Mouse (Mus musculus): ENCODE results near the gene Grk3.

Grk3 gene

GRCm38 (mm10) chr5:113015236-113016061, at the start of gene Grk3:
Grk3 (minus strand) TSS chr5:113015791.
- DNase-seq (ENCODE audit: low read depth): no peak

- DNase-seq (ENCODE audit: low read depth): peak; percentile 52
These were observed 38.7 kb upstream of the Grk3 start for GRCm38 (mm10) chr5:113054308-113054707.

- no peak for DNase-seq (ENCODE audit: low read depth)
These were observed 35.1 kb upstream of the Grk3 start for GRCm38 (mm10) chr5:113050581-113051185.

- no peak for DNase-seq (ENCODE audit: low read depth)
These were observed 34.3 kb upstream of the Grk3 start for GRCm38 (mm10) chr5:113049876-113050275.

- DNase-seq (ENCODE audit: low read depth): no peak
These were observed 30.1 kb upstream of the Grk3 start for GRCm38 (mm10) chr5:113045511-113046273.

GRCm38 (mm10) chr5:113043531-113043930, 27.9 kb upstream of the Grk3 start:
- DNase-seq (ENCODE audit: low read depth): no peak

GRCm38 (mm10) chr5:113041567-113042071, 26.0 kb upstream of the Grk3 start:
- no peak for DNase-seq (ENCODE audit: low read depth)

- no peak for DNase-seq (ENCODE audit: low read depth)
These were observed 25.2 kb upstream of the Grk3 start for GRCm38 (mm10) chr5:113040776-113041175.

- DNase-seq (ENCODE audit: low read depth): no peak
These were observed 23.0 kb upstream of the Grk3 start for GRCm38 (mm10) chr5:113038601-113039000.

- peak; percentile 42 for DNase-seq (ENCODE audit: low read depth)
These were observed 19.8 kb upstream of the Grk3 start for GRCm38 (mm10) chr5:113035094-113036047.

- DNase-seq (ENCODE audit: low read depth): no peak
These were observed 15.7 kb upstream of the Grk3 start for GRCm38 (mm10) chr5:113031201-113031754.

GRCm38 (mm10) chr5:113030082-113030481, 14.5 kb upstream of the Grk3 start:
- DNase-seq (ENCODE audit: low read depth): no peak

- DNase-seq (ENCODE audit: low read depth): no peak
These were observed 11.1 kb upstream of the Grk3 start for GRCm38 (mm10) chr5:113026706-113027105.

GRCm38 (mm10) chr5:113024154-113024764, 8.7 kb upstream of the Grk3 start:
- no peak for DNase-seq (ENCODE audit: low read depth)

GRCm38 (mm10) chr5:113018190-113018589, 2.6 kb upstream of the Grk3 start:
- DNase-seq (ENCODE audit: low read depth): no peak

GRCm38 (mm10) chr5:113017004-113017403, 1.4 kb upstream of the Grk3 start:
- peak; percentile 2 for DNase-seq (ENCODE audit: low read depth)

- no peak for DNase-seq (ENCODE audit: low read depth)
These were observed 769 bp downstream of the Grk3 start for GRCm38 (mm10) chr5:113014808-113015235.

GRCm38 (mm10) chr5:113014111-113014807, 1.3 kb downstream of the Grk3 start:
- DNase-seq (ENCODE audit: low read depth): no peak

GRCm38 (mm10) chr5:113011926-113012325, 3.7 kb downstream of the Grk3 start:
- DNase-seq (ENCODE audit: low read depth): no peak

Data from 416B (cell line).